Mouse (Mus musculus) lung, embryonic 15.5 days (tissue): ENCODE measurements around the gene Actr6. TPM values are rescaled to one million over a fixed set of nuclear protein-coding genes. Genes with fewer than 3 reads are reported as not detected.

Source experiments
- ATAC-seq: fragments of 200-750 bp; cut with Nextera tagmentation; 2 replicates; pipeline ENCODE4 v1.8.0; 2017; ENCODE audit warnings: moderate number of reproducible peaks, borderline replicate concordance; ENCODE audit not compliant: low FRiP score, low TSS enrichment; ENCODE audit errors: extremely low read depth
- H3K27ac ChIP-seq: fragments of 300-500 bp; sonication (generic); 2 replicates; pipeline ENCODE4 v1.5.1; 2015; ENCODE audit warnings: moderate library complexity, mild to moderate bottlenecking, inconsistent platforms
- H3K27me3 ChIP-seq: fragments of 300-500 bp; sonication (generic); 2 replicates; pipeline ENCODE4 v1.6.1; 2015; ENCODE audit warnings: inconsistent platforms
- H3K36me3 ChIP-seq: fragments of 300-500 bp; sonication (generic); 2 replicates; pipeline ENCODE4 v1.6.1; 2015; ENCODE audit warnings: inconsistent platforms
- H3K4me1 ChIP-seq: fragments of 300-500 bp; sonication (generic); 2 replicates; pipeline ENCODE4 v1.6.1; 2015; ENCODE audit warnings: inconsistent platforms
- H3K4me2 ChIP-seq: fragments of 300-500 bp; sonication (generic); 2 replicates; pipeline ENCODE4 v1.6.1; 2015; ENCODE audit warnings: inconsistent platforms, mild to moderate bottlenecking, moderate library complexity
- H3K4me3 ChIP-seq: fragments of 300-500 bp; sonication (generic); 2 replicates; pipeline ENCODE4 v1.5.1; 2015; ENCODE audit warnings: mild to moderate bottlenecking, inconsistent platforms
- H3K9ac ChIP-seq: fragments of 300-500 bp; sonication (generic); 2 replicates; pipeline ENCODE4 v1.6.1; 2015; ENCODE audit warnings: inconsistent platforms
- H3K9me3 ChIP-seq: fragments of 300-500 bp; sonication (generic); 2 replicates; pipeline ENCODE4 v1.6.1; 2016; ENCODE audit warnings: inconsistent platforms
- WGBS: fragments of 180-500 bp; shearing (Covaris S2); methylation state at CpG from one replicate; pipeline ENCODE4 v1.1.7; 2015; 5-methylcytosine and 5-hydroxymethylcytosine counted together
- polyA plus RNA-seq: library from polyadenylated mRNA; unstranded; fragments of >200 nt; fragmentation: Nextera tagmentation; extraction: Ambion mirVana; gene quantifications from 2 replicates; pipeline ENCODE4 v1.2.1, GENCODE M21; 2015

The Actr6 gene
- polyA plus RNA-seq, result 31.7 and 34.1 TPM in 2 replicates

- H3K4me2 ChIP-seq, result peak within 1 kb of the TSS; percentile 70
- H3K4me3 ChIP-seq, result peak within 1 kb of the TSS; percentile 69
- WGBS, result 1% methylated on average over 49 of the region's 49 CpGs
- H3K4me1 ChIP-seq, result peaks cover 14% of the 10 kb centered on the region
- H3K27ac ChIP-seq, result peak within 1 kb of the TSS; percentile 38; the same call in 1 of the 2 replicates
- H3K27me3 ChIP-seq, result no peaks in the 10 kb centered on the region
- H3K36me3 ChIP-seq, result peaks cover 3% of the 10 kb centered on the region; the same call in 1 of the 2 replicates
- peak within 1 kb of the TSS; percentile 58 for H3K9ac ChIP-seq
- peak; percentile 99 for ATAC-seq
- no peaks in the 10 kb centered on the region for H3K9me3 ChIP-seq
These were observed at the start of gene Actr6 for GRCm38 (mm10) chr10:89732001-89732794. TSS of gene Actr6 (minus strand) at chr10:89732295.

DNA sequence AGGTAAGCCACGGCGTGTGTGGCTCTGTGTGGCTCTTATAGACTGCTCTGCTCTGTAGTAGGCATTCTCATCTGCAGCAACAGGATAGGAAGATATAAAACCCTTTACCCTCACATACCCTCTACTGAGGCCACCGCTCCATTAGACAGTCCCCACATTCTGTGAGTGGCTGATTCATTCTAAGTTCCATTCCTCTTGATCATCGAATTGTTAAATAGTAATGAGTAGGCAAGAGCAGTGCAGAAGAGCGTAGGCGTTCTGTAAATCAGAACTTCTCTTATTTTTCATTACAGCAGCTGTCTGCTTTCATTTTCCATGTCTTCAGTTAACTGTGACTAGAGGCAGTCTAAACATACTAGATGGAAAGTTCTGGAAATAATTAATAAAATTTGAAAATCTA is 43.9 kb upstream of the Actr6 start:
- Histone ChIP-seq H3K9ac (no peak overlapping the region), H3K36me3 (peaks cover 14% of the 10 kb centered on the region; the same call in 1 of the 2 replicates), H3K27me3 (no peaks in the 10 kb centered on the region), H3K4me1 (no peaks in the 10 kb centered on the region), H3K4me3 (no peak overlapping the region), H3K4me2 (no peak overlapping the region), H3K9me3 (no peaks in the 10 kb centered on the region), H3K27ac (no peak overlapping the region)
- 89% methylated on average over 6 of the region's 6 CpGs for WGBS
- no peak for ATAC-seq

- 0 out of 2 replicates have a peak overlapping the region, but pooled peaks have one; percentile 4 for H3K27ac ChIP-seq
- no peak overlapping the region for H3K4me2 ChIP-seq
- H3K27me3 ChIP-seq, result no peaks in the 10 kb centered on the region
- 32% methylated on average over 2 of the region's 2 CpGs for WGBS
- no peaks in the 10 kb centered on the region for H3K9me3 ChIP-seq
- H3K4me1 ChIP-seq, result peaks cover 6% of the 10 kb centered on the region; the same call in 1 of the 2 replicates
- H3K4me3 ChIP-seq, result no peak overlapping the region
- ATAC-seq, result no peak
- H3K9ac ChIP-seq, result no peak overlapping the region
- H3K36me3 ChIP-seq, result 0 out of 2 replicates have a peak, but pooled peaks cover 7% of the 10 kb centered on the region
These were observed 39.8 kb upstream of the Actr6 start for GRCm38 (mm10) chr10:89771894-89772293.

GRCm38 (mm10) chr10:89769096-89769495 is 37.0 kb upstream of the Actr6 start:
- Histone ChIP-seq H3K4me3 (no peak overlapping the region), H3K36me3 (no peaks in the 10 kb centered on the region), H3K4me2 (no peak overlapping the region), H3K27ac (peak overlapping the region; percentile 75), H3K27me3 (no peaks in the 10 kb centered on the region), H3K9me3 (no peaks in the 10 kb centered on the region), H3K4me1 (peaks cover 16% of the 10 kb centered on the region), H3K9ac (no peak overlapping the region)
- no peak for ATAC-seq
- 47% methylated on average over 4 of the region's 4 CpGs for WGBS

- no peak overlapping the region for H3K4me3 ChIP-seq
- WGBS, result 59% methylated on average over 7 of the region's 7 CpGs
- no peaks in the 10 kb centered on the region for H3K36me3 ChIP-seq
- H3K4me1 ChIP-seq, result peaks cover 16% of the 10 kb centered on the region
- ATAC-seq, result no peak; the same call in 1 of the 2 replicates
- no peak overlapping the region for H3K4me2 ChIP-seq
- no peak overlapping the region for H3K9ac ChIP-seq
- H3K27ac ChIP-seq, result peak overlapping the region; percentile 75
- no peaks in the 10 kb centered on the region for H3K27me3 ChIP-seq
- H3K9me3 ChIP-seq, result no peaks in the 10 kb centered on the region
These were observed 36.4 kb upstream of the Actr6 start for GRCm38 (mm10) chr10:89768352-89769020.

DNA sequence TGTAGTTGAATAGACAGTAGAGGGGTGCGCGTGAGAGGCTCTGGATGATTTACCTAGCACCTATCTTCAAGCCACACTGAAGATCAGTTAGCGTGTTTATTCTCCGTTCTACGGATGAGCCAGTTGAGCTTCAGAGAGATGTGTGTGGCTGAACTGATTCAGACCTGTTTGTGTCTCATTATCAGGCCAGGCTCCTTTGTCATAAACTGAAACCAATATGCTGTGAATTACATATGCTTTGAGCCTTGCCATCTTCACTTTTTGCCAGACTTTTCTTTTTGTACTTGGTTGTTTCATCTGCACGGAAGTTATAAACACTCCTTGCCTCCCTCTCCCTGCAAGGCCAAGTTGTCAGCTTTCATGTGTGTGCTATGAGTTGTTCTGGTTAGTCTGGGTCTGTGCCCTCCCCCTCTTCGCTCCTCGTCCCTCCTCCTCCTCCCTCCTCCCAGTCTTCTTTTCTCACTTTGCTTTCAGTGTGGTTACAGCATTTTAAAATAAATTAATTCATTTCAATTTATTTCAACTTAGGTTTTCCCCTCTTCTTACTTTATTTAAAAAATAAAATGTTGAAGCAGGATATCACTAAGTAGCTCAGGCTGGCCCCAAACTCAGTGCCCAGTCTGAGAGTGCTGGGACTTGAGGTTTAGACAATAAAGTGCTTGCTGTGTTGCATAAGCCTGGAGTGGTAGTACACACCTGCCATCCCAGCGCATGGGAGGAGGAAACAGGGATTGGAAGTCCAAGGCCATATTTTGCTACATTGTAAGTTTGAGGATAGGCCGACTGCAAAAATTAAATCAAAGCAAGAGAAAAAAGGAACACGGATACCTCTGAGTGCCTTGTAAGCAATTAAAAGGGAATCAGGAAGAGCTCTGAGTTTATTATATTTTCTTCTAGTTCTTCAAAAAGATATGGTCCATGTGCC is 34.0 kb upstream of the Actr6 start:
- Histone ChIP-seq H3K4me2 (no peak overlapping the region), H3K27ac (no peak overlapping the region), H3K27me3 (no peaks in the 10 kb centered on the region), H3K9me3 (no peaks in the 10 kb centered on the region), H3K4me3 (no peak overlapping the region), H3K36me3 (no peaks in the 10 kb centered on the region), H3K9ac (no peak overlapping the region), H3K4me1 (peaks cover 16% of the 10 kb centered on the region)
- no peak for ATAC-seq
- WGBS, result 68% methylated on average over 11 of the region's 11 CpGs

DNA sequence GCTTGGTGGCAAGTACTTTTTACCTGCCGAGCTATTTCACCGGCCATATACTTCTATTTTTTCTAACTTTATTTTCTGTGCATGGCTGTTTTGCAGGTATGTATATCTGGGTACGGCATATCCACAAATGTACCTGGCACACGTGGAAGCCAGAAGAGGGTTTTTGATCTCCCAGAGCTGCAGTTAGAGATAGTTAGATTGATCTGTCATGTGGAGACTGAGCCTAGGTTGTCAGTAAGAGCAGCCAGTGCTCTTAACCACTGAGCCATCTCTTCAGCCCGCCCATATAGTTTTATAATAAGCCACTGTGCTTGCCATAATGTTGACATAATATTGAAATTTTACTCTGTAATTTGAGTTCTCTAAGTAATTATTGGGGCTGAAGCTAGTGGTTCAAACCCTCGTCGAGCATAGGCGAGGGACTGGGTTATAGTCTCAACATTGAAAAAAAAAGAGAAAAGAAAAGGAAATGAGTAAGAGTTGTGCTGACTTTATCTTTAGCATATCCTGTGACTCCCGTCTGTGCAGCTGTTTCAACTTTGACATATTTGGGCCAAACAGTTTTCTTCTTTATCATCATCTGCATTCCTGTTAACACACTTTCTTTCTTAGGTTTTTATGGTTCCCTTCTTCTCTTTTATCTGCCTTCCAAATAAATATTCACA is 32.5 kb upstream of the Actr6 start:
- Histone ChIP-seq H3K27ac (no peak overlapping the region), H3K4me2 (no peak overlapping the region), H3K4me1 (peaks cover 14% of the 10 kb centered on the region), H3K9ac (no peak overlapping the region), H3K9me3 (no peaks in the 10 kb centered on the region), H3K36me3 (no peaks in the 10 kb centered on the region), H3K4me3 (no peak overlapping the region), H3K27me3 (no peaks in the 10 kb centered on the region)
- ATAC-seq, result no peak
- 57% methylated on average over 9 of the region's 9 CpGs for WGBS

DNA sequence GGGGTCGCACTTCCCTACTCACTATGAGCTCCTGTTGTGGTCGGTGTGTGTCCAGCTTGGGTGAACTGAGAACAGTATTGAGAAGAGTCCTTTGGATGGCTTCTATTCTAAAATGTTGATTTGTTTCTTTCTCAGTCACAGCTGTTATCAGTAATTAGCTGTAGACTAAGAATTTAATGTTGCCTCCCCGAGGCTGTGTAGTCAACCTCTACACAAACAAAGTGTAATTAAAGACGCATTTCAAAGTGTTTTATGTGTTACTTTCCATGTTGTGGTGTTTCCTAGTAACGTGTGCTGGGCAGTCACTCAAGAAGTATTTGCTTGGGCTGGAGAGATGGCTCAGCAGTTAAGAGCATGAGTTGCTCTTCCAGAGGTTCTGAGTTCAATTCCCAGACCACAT is 28.7 kb upstream of the Actr6 start:
- Histone ChIP-seq H3K4me1 (peaks cover 7% of the 10 kb centered on the region), H3K36me3 (no peaks in the 10 kb centered on the region), H3K9ac (no peak overlapping the region), H3K4me2 (no peak overlapping the region), H3K9me3 (no peaks in the 10 kb centered on the region), H3K27me3 (no peaks in the 10 kb centered on the region), H3K4me3 (no peak overlapping the region), H3K27ac (no peak overlapping the region)
- ATAC-seq, result no peak
- 85% methylated on average over 5 of the region's 5 CpGs for WGBS

DNA sequence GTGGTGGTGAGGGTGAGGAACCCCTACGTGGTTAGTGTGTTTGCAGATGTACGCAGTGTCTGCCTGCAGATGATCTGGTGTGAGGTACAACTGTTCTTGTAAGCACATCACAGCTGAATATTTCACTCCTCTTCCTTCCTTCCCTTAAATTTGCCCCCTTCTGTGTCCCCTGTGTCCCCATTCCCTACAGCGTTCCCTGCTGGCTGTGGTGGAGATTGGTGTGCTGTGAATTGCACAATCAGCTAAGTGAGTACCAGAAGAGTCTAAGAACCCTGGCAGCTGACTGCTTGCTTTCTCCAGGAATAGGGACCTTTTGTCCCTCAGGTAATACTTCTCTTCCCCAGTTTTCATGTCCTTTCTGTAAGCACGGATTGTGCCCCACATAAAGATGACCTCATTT is 23.1 kb upstream of the Actr6 start:
- Histone ChIP-seq H3K36me3 (no peaks in the 10 kb centered on the region), H3K27ac (no peak overlapping the region), H3K4me3 (no peak overlapping the region), H3K27me3 (no peaks in the 10 kb centered on the region), H3K4me1 (0 out of 2 replicates have a peak, but pooled peaks cover 3% of the 10 kb centered on the region), H3K9me3 (no peaks in the 10 kb centered on the region), H3K9ac (no peak overlapping the region), H3K4me2 (no peak overlapping the region)
- ATAC-seq, result no peak
- 82% methylated on average over 4 of the region's 4 CpGs for WGBS

DNA sequence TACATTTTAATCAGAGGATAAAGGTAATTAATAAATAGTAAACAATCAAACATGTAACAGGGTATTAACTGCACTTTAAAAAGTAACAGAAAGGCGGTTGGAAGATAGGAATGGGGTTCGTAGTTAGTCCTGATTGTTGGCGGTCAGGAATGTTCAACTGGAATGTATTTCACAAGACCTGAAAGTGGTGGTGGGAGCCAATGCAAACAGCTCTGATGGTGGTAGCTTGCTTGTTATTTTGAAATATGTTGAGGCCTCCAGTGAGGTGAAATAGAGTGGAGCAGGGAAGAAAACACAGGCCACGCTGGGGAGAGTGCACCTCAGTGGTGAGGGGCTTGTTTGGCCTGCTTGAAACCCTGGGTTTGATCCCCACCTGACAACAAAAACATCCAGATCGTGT is 19.0 kb upstream of the Actr6 start:
- no peak for ATAC-seq
- peaks cover 9% of the 10 kb centered on the region; the same call in 1 of the 2 replicates for H3K4me1 ChIP-seq
- H3K27me3 ChIP-seq, result no peaks in the 10 kb centered on the region
- H3K4me3 ChIP-seq, result no peak overlapping the region
- no peaks in the 10 kb centered on the region for H3K36me3 ChIP-seq
- peak overlapping the region; percentile 70 for H3K27ac ChIP-seq
- H3K4me2 ChIP-seq, result no peak overlapping the region
- H3K9ac ChIP-seq, result no peak overlapping the region
- no peaks in the 10 kb centered on the region for H3K9me3 ChIP-seq
- 48% methylated on average over 5 of the region's 5 CpGs for WGBS

- H3K9me3 ChIP-seq, result no peaks in the 10 kb centered on the region
- ATAC-seq, result no peak
- H3K27me3 ChIP-seq, result no peaks in the 10 kb centered on the region
- H3K4me3 ChIP-seq, result no peak overlapping the region
- no peaks in the 10 kb centered on the region for H3K36me3 ChIP-seq
- peaks cover 9% of the 10 kb centered on the region; the same call in 1 of the 2 replicates for H3K4me1 ChIP-seq
- no peak overlapping the region for H3K4me2 ChIP-seq
- 83% methylated on average over 2 of the region's 2 CpGs for WGBS
- H3K27ac ChIP-seq, result no peak overlapping the region
- H3K9ac ChIP-seq, result no peak overlapping the region
These were observed 16.5 kb upstream of the Actr6 start for GRCm38 (mm10) chr10:89748619-89749018.
